Mouse (Mus musculus) liver, embryonic 16.5 days (tissue): ENCODE results near the gene Stk32b. TPM values are rescaled to one million over a fixed set of nuclear protein-coding genes. Genes with fewer than 3 reads are reported as not detected.

Source experiments
- ATAC-seq: fragments of 200-750 bp; cut with Nextera tagmentation; 2 replicates; pipeline ENCODE4 v1.8.0; 2017; ENCODE audit warnings: low read depth, mild to moderate bottlenecking, moderate number of reproducible peaks, moderate library complexity
- H3K27ac ChIP-seq: fragments of 300-500 bp; sonication (generic); 2 replicates; pipeline ENCODE4 v1.5.1; 2014; ENCODE audit warnings: mild to moderate bottlenecking, low read length
- H3K27me3 ChIP-seq: fragments of 300-500 bp; sonication (generic); 2 replicates; pipeline ENCODE4 v1.6.1; 2014; ENCODE audit warnings: low read depth, low read length, mixed read lengths; ENCODE audit not compliant: control insufficient read depth, insufficient read depth
- H3K36me3 ChIP-seq: fragments of 300-500 bp; sonication (generic); 2 replicates; pipeline ENCODE4 v1.6.1; 2014; ENCODE audit warnings: mild to moderate bottlenecking; ENCODE audit not compliant: control insufficient read depth, insufficient read depth
- H3K4me1 ChIP-seq: fragments of 300-500 bp; sonication (generic); 2 replicates; pipeline ENCODE4 v1.6.1; 2014; ENCODE audit warnings: low read depth, low read length, mixed read lengths; ENCODE audit not compliant: control insufficient read depth
- H3K4me2 ChIP-seq: fragments of 300-500 bp; sonication (generic); 2 replicates; pipeline ENCODE4 v1.6.1; 2014; ENCODE audit warnings: low read depth, low read length, mixed read lengths
- H3K4me3 ChIP-seq: fragments of 300-500 bp; sonication (generic); 2 replicates; pipeline ENCODE4 v1.5.1; 2014; ENCODE audit warnings: low read depth, mild to moderate bottlenecking, low read length
- H3K9ac ChIP-seq: fragments of 300-500 bp; sonication (generic); 2 replicates; pipeline ENCODE4 v1.6.1; 2014; ENCODE audit warnings: low read depth, low read length
- H3K9me3 ChIP-seq: fragments of 300-500 bp; sonication (generic); replicated peaks from 2 replicates; pipeline ENCODE4 v1.6.1; 2016; ENCODE audit warnings: low read length; ENCODE audit not compliant: control insufficient read depth
- WGBS: fragments of 180-500 bp; shearing (Covaris S2); extraction: QIAGEN DNeasy Blood & Tissue Kit; methylation state at CpG from one replicate; pipeline ENCODE4 v1.1.7; 2014; ENCODE audit not compliant: insufficient replicate concordance; 5-methylcytosine and 5-hydroxymethylcytosine counted together
- polyA plus RNA-seq: library from polyadenylated mRNA; unstranded; fragments of >200 nt; fragmentation: Nextera tagmentation; extraction: Ambion mirVana; gene quantifications from 2 replicates; pipeline ENCODE4 v1.2.1, GENCODE M21; 2015

The Stk32b gene
- 0.32 and 0.51 TPM in 2 replicates for polyA plus RNA-seq

- no peak for ATAC-seq
- 1% methylated on average over 40 of the region's 40 CpGs for WGBS
- no peak within 1 kb of the TSS for H3K9ac ChIP-seq
- no peak within 1 kb of the TSS for H3K27ac ChIP-seq
- peak within 1 kb of the TSS; percentile 33; the same call in 1 of the 2 replicates for H3K4me2 ChIP-seq
- H3K36me3 ChIP-seq: no peaks in the 10 kb centered on the region
- H3K27me3 ChIP-seq: peaks cover 20% of the 10 kb centered on the region
- H3K9me3 ChIP-seq: no peaks in the 10 kb centered on the region
- H3K4me1 ChIP-seq: no peaks in the 10 kb centered on the region
- H3K4me3 ChIP-seq: peak within 1 kb of the TSS; percentile 12; the same call in 1 of the 2 replicates
These were observed at the start of gene Stk32b for GRCm38 (mm10) chr5:37716505-37717372. Gene Stk32b, minus strand, starts transcription at chr5:37717171.

- H3K36me3 ChIP-seq: no peaks in the 10 kb centered on the region
- H3K4me1 ChIP-seq: no peaks in the 10 kb centered on the region
- no peak overlapping the region for H3K27ac ChIP-seq
- no peaks in the 10 kb centered on the region for H3K27me3 ChIP-seq
- ATAC-seq: no peak
- H3K4me2 ChIP-seq: no peak overlapping the region
- no peaks in the 10 kb centered on the region for H3K9me3 ChIP-seq
- WGBS: 65% methylated on average over 8 of the region's 8 CpGs
- no peak overlapping the region for H3K9ac ChIP-seq
- H3K4me3 ChIP-seq: no peak overlapping the region
These were observed 48.9 kb upstream of the Stk32b start for GRCm38 (mm10) chr5:37765851-37766250.

- ATAC-seq: no peak
- Histone ChIP-seq H3K27me3 (no peaks in the 10 kb centered on the region), H3K36me3 (no peaks in the 10 kb centered on the region), H3K4me2 (no peak overlapping the region), H3K4me3 (no peak overlapping the region), H3K9ac (no peak overlapping the region), H3K4me1 (no peaks in the 10 kb centered on the region), H3K9me3 (no peaks in the 10 kb centered on the region), H3K27ac (no peak overlapping the region)
- WGBS: 57% methylated on average over 3 of the region's 3 CpGs
These were observed 45.1 kb upstream of the Stk32b start for GRCm38 (mm10) chr5:37762046-37762445.

- Histone ChIP-seq H3K36me3 (no peaks in the 10 kb centered on the region), H3K27ac (no peak overlapping the region), H3K27me3 (no peaks in the 10 kb centered on the region), H3K4me3 (no peak overlapping the region), H3K4me2 (no peak overlapping the region), H3K9ac (no peak overlapping the region), H3K4me1 (no peaks in the 10 kb centered on the region), H3K9me3 (no peaks in the 10 kb centered on the region)
- 68% methylated on average over 7 of the region's 7 CpGs for WGBS
- ATAC-seq: no peak
These were observed 36.4 kb upstream of the Stk32b start for GRCm38 (mm10) chr5:37753366-37753765.

- H3K36me3 ChIP-seq: no peaks in the 10 kb centered on the region
- no peak overlapping the region for H3K4me2 ChIP-seq
- H3K27ac ChIP-seq: no peak overlapping the region
- ATAC-seq: no peak
- no peak overlapping the region for H3K4me3 ChIP-seq
- no peak overlapping the region for H3K9ac ChIP-seq
- WGBS: 40% methylated on average over 8 of the region's 8 CpGs
- H3K9me3 ChIP-seq: no peaks in the 10 kb centered on the region
- no peaks in the 10 kb centered on the region for H3K4me1 ChIP-seq
- H3K27me3 ChIP-seq: no peaks in the 10 kb centered on the region
These were observed 35.3 kb upstream of the Stk32b start for GRCm38 (mm10) chr5:37752027-37752967.

- Histone ChIP-seq H3K36me3 (no peaks in the 10 kb centered on the region), H3K4me2 (no peak overlapping the region), H3K4me3 (no peak overlapping the region), H3K9me3 (no peaks in the 10 kb centered on the region), H3K27me3 (no peaks in the 10 kb centered on the region), H3K27ac (no peak overlapping the region), H3K9ac (no peak overlapping the region), H3K4me1 (no peaks in the 10 kb centered on the region)
- WGBS: 58% methylated on average over 13 of the region's 13 CpGs
- ATAC-seq: no peak
These were observed 27.1 kb upstream of the Stk32b start for GRCm38 (mm10) chr5:37743889-37744707.

- WGBS: 56% methylated on average over 7 of the region's 7 CpGs
- Histone ChIP-seq H3K4me2 (no peak overlapping the region), H3K4me3 (no peak overlapping the region), H3K4me1 (no peaks in the 10 kb centered on the region), H3K27ac (no peak overlapping the region), H3K9ac (no peak overlapping the region), H3K27me3 (no peaks in the 10 kb centered on the region), H3K36me3 (no peaks in the 10 kb centered on the region), H3K9me3 (no peaks in the 10 kb centered on the region)
- ATAC-seq: no peak
These were observed 19.2 kb upstream of the Stk32b start for GRCm38 (mm10) chr5:37736213-37736612.

- no peak within 1 kb of the TSS for H3K4me3 ChIP-seq
- no peaks in the 10 kb centered on the region for H3K36me3 ChIP-seq
- no peak within 1 kb of the TSS for H3K27ac ChIP-seq
- WGBS: 37% methylated on average over 5 of the region's 5 CpGs
- no peak within 1 kb of the TSS for H3K9ac ChIP-seq
- H3K27me3 ChIP-seq: no peaks in the 10 kb centered on the region
- H3K9me3 ChIP-seq: no peaks in the 10 kb centered on the region
- no peaks in the 10 kb centered on the region for H3K4me1 ChIP-seq
- no peak for ATAC-seq
- no peak within 1 kb of the TSS for H3K4me2 ChIP-seq
These were observed 18.3 kb upstream of the Stk32b start, which contains the start of gene Cytl1 for GRCm38 (mm10) chr5:37735224-37735623. Gene Cytl1, plus strand, starts transcription at chr5:37735519.
